Mouse (Mus musculus) embryonic facial prominence, embryonic 12.5 days (tissue): ENCODE data around the gene Asic1. TPM values are rescaled to one million over a fixed set of nuclear protein-coding genes. Genes with fewer than 3 reads are reported as not detected.

Experiments
- ATAC-seq: fragments of 200-750 bp; cut with Nextera tagmentation; 2 replicates; pipeline ENCODE4 v1.8.0; 2017; ENCODE audit not compliant: insufficient number of reproducible peaks, insufficient read depth, low FRiP score, low TSS enrichment
- H3K27ac ChIP-seq: fragments of 300-500 bp; sonication (generic); 2 replicates; pipeline ENCODE4 v1.5.1; 2016; ENCODE audit warnings: mild to moderate bottlenecking
- H3K27me3 ChIP-seq: fragments of 300-500 bp; sonication (generic); 2 replicates; pipeline ENCODE4 v1.6.1; 2016; ENCODE audit warnings: mild to moderate bottlenecking, moderate library complexity
- H3K36me3 ChIP-seq: fragments of 300-500 bp; sonication (generic); 2 replicates; pipeline ENCODE4 v1.6.1; 2016; ENCODE audit warnings: mild to moderate bottlenecking
- H3K4me1 ChIP-seq: fragments of 300-500 bp; sonication (generic); 2 replicates; pipeline ENCODE4 v1.6.1; 2016
- H3K4me2 ChIP-seq: fragments of 300-500 bp; sonication (generic); replicated peaks from 2 replicates; pipeline ENCODE4 v1.6.1; 2016; ENCODE audit warnings: mild to moderate bottlenecking, moderate library complexity
- H3K4me3 ChIP-seq: fragments of 300-500 bp; sonication (generic); 2 replicates; pipeline ENCODE4 v1.5.1; 2016; ENCODE audit warnings: mild to moderate bottlenecking
- H3K9ac ChIP-seq: fragments of 300-500 bp; sonication (generic); 2 replicates; pipeline ENCODE4 v1.6.1; 2016; ENCODE audit warnings: mild to moderate bottlenecking, moderate library complexity
- H3K9me3 ChIP-seq: fragments of 300-500 bp; sonication (generic); 2 replicates; pipeline ENCODE4 v1.6.1; 2016; ENCODE audit warnings: mild to moderate bottlenecking, moderate library complexity
- WGBS: fragments of 180-500 bp; shearing (Covaris S2); methylation state at CpG from one replicate; pipeline ENCODE4 v1.1.7; 2016; 5-methylcytosine and 5-hydroxymethylcytosine counted together
- polyA plus RNA-seq: library from polyadenylated mRNA; unstranded; fragments of >200 nt; fragmentation: Nextera tagmentation; extraction: Ambion mirVana; gene quantifications from 2 replicates; pipeline ENCODE4 v1.2.1, GENCODE M21; 2016

Asic1 gene
- 6.2 and 6.7 TPM in 2 replicates for polyA plus RNA-seq

DNA sequence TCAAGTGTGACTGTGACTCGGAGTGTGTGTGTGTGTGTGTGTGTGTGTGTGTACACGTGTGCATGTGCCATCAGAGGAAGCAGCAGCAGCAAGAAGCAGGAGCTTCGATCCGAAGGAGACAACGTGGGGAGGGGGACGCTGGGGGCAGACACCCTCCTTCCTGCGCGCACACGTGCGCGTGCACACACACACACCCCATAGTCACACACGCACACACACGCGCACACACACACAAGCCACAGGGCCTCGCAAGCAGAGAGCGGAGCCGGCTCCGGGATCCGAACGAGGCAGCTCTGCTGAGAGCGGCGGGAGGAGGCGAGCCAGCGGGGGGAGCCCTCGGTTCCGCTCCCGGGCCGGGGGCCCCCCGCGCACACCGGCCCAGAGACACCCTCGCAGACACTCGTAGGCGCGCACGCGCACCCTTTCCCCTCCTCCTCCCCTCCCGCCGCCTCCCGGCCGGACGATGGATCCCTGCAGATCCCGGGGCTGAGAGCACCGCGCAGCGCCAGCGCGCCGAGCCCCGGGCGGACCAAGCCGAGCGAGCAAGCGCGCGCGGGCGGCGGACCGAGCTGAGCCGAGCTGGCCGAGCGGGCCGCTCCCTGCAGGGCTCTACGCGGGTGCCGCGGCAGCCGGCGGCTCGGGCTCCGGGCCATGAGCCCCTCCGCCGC is at the start of gene Asic1:
Asic1 (plus strand) TSS at position 215 of the 668 bp plus-strand sequence.
- Histone ChIP-seq H3K9ac (peak within 1 kb of the TSS; percentile 70), H3K4me1 (peaks cover 8% of the 10 kb centered on the region; the same call in 1 of the 2 replicates), H3K27ac (no peak within 1 kb of the TSS), H3K36me3 (no peaks in the 10 kb centered on the region), H3K4me3 (peak within 1 kb of the TSS; percentile 59), H3K9me3 (no peaks in the 10 kb centered on the region), H3K27me3 (peaks cover 69% of the 10 kb centered on the region), H3K4me2 (peak within 1 kb of the TSS; percentile 98)
- WGBS = under 1% methylated on average over 48 of the region's 74 CpGs
- peak; percentile 50; the same call in 1 of the 2 replicates for ATAC-seq

DNA sequence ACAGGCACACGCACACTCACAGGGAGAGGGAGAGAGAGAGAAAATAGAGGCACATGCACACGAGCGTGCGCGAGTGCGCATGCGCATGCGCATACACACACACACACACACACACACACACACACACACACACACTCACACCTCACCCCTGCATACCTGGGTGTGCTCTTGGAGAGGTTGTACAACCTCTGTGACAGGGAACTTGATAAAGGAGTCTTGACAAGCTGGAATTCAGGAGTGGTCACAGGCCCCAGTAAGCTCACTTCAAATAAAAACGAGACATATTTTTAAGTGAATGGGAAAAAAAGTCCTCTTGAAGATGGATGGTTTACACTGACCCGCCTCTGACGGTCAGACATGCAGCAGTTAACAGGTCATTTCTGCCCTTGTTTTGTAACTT is 48.1 kb upstream of the Asic1 start:
- Histone ChIP-seq H3K4me2 (no peak overlapping the region), H3K9ac (no peak overlapping the region), H3K4me3 (no peak overlapping the region), H3K4me1 (no peaks in the 10 kb centered on the region), H3K36me3 (peaks cover 68% of the 10 kb centered on the region), H3K27me3 (no peaks in the 10 kb centered on the region), H3K9me3 (no peaks in the 10 kb centered on the region), H3K27ac (no peak overlapping the region)
- no peak for ATAC-seq
- 93% methylated on average over 11 of the region's 11 CpGs for WGBS

DNA sequence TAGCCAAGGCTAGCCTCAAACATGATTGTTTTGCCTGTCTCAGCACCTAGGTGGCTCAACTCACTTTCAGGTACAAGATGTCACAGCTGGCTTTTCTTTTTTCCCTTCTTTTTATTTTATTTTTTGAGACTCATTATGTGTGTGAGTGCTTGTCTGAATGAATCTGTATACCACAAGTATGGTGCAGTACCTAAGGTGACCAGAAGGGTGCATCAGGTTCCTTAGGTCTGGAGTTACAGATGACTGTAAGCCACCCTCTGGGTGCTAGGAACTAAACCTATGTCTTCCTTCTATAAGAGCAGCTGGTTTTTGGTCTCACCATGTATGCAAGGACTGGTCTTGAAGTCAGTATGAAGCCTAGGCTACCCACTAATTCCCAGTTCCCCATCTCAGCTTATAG is 38.5 kb upstream of the Asic1 start:
- Histone ChIP-seq H3K27me3 (no peaks in the 10 kb centered on the region), H3K4me1 (no peaks in the 10 kb centered on the region), H3K4me2 (no peak overlapping the region), H3K9ac (no peak overlapping the region), H3K27ac (no peak overlapping the region), H3K36me3 (peaks cover 87% of the 10 kb centered on the region), H3K9me3 (no peaks in the 10 kb centered on the region), H3K4me3 (no peak overlapping the region)
- no peak for ATAC-seq

DNA sequence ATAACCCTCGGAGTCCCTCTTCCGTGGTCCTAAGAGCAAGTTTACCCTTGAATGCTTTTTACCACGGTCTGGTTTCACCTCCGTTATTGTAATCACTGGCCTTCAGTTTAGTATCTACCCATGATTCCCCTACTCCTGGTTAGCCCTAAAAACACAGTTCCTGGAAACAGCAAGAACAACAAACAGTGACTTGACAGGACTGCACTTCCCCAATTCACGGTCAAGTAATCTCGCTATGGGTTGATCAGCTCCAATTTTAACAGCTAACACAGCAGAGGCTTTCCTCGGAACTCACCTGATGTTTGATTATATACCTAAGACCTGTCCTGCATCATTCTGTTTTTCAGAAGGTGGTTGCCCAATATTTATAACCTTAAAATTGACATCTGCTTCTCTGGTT is 35.5 kb upstream of the Asic1 start:
- H3K4me3 ChIP-seq = no peak overlapping the region
- WGBS = 90% methylated on average over 7 of the region's 7 CpGs
- no peaks in the 10 kb centered on the region for H3K27me3 ChIP-seq
- no peak overlapping the region for H3K27ac ChIP-seq
- no peak overlapping the region for H3K9ac ChIP-seq
- peaks cover 89% of the 10 kb centered on the region for H3K36me3 ChIP-seq
- no peak overlapping the region for H3K4me2 ChIP-seq
- no peaks in the 10 kb centered on the region for H3K4me1 ChIP-seq
- no peak for ATAC-seq
- H3K9me3 ChIP-seq = no peaks in the 10 kb centered on the region

DNA sequence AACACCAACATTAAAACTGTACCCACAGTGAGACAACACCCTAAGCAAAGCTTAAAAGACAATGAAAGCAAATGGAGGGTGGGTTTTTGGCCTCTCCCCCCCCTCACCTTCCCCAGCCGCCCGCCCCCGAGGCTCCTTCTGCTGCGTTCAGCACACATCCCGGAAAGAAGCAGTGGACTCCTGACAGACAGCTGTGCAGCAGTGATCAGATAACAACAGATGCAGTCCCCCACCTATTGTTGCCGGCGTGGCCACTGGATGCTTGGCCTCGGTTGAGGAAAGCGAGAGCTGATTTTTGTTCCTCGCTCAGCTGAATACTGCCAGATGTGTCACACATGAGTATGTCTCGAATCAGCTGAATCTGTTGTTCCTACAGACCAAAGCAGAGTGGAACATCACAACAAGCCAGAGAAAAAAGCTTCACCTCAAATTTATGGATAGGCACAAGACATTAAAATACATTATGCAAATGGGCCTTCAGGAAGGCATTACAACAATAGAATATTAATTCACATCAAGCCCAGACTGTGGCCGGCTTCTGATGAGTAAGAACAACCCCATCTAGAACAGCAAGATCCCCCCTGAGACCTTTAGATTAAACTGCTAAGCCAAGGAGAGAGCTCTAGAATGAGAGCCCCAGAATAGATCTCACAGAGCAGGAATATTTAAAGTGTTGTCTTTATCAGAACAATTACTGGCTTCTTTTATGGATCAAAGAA is 32.6 kb upstream of the Asic1 start:
- peaks cover 1% of the 10 kb centered on the region; the same call in 1 of the 2 replicates for H3K4me1 ChIP-seq

DNA sequence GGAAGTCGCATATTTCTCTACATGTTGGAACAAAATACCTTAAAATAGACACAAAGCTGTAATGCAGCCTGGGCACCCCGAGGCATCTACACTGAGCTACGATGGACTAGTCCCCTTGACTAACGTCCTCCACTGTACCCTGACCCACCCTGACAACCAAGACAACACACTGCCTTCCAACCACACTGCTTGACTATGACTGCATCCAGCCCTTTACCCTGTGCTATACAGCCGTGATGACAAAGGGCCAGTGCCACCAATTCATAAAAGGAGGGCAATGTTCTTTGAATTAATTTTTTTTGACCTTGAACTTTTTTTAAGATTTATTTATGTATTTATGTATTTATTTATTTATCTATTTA is 32.1 kb upstream of the Asic1 start:
- no peaks in the 10 kb centered on the region for H3K9me3 ChIP-seq
- H3K36me3 ChIP-seq = peaks cover 71% of the 10 kb centered on the region
- H3K4me2 ChIP-seq = no peak overlapping the region
- no peak overlapping the region for H3K9ac ChIP-seq
- 85% methylated on average over 5 of the region's 5 CpGs for WGBS
- ATAC-seq = no peak
- H3K27me3 ChIP-seq = no peaks in the 10 kb centered on the region
- H3K4me1 ChIP-seq = peaks cover 5% of the 10 kb centered on the region; the same call in 1 of the 2 replicates
- no peak overlapping the region for H3K4me3 ChIP-seq
- no peak overlapping the region for H3K27ac ChIP-seq

More for the DNA sequence above, 32.6 kb upstream of the Asic1 start:
- ATAC-seq = no peak
- Histone ChIP-seq H3K4me2 (no peak overlapping the region), H3K9ac (no peak overlapping the region), H3K27ac (peak overlapping the region; percentile 31; the same call in 1 of the 2 replicates), H3K4me3 (no peak overlapping the region), H3K27me3 (no peaks in the 10 kb centered on the region), H3K9me3 (no peaks in the 10 kb centered on the region), H3K36me3 (peaks cover 76% of the 10 kb centered on the region)
- WGBS = 78% methylated on average over 12 of the region's 12 CpGs

DNA sequence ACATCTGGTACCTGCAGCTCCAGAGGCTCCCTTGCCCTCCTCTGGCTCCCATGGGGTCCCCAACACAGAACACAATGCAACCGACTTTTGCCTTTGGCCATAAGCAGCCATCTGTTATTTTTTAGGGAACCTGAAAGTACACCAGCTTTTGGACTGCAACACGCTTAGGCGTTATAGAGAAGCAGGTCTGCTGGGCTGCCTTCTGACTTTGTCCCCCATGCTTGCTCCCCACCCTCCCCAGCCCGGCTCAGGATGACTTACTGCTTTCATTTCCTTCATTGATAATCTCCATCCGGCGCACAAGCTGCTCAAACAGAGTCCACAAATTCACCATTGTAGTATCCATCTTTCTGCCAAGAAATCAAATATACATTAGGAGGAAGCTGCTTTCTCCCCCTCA is 27.5 kb upstream of the Asic1 start:
- no peak overlapping the region for H3K4me2 ChIP-seq
- 68% methylated on average over 6 of the region's 6 CpGs for WGBS
- no peak overlapping the region for H3K9ac ChIP-seq
- H3K4me3 ChIP-seq = no peak overlapping the region
- peaks cover 33% of the 10 kb centered on the region for H3K36me3 ChIP-seq
- peak overlapping the region; percentile 11; the same call in 1 of the 2 replicates for H3K27ac ChIP-seq
- no peak for ATAC-seq
- H3K27me3 ChIP-seq = no peaks in the 10 kb centered on the region
- H3K9me3 ChIP-seq = no peaks in the 10 kb centered on the region
- H3K4me1 ChIP-seq = peaks cover 20% of the 10 kb centered on the region

DNA sequence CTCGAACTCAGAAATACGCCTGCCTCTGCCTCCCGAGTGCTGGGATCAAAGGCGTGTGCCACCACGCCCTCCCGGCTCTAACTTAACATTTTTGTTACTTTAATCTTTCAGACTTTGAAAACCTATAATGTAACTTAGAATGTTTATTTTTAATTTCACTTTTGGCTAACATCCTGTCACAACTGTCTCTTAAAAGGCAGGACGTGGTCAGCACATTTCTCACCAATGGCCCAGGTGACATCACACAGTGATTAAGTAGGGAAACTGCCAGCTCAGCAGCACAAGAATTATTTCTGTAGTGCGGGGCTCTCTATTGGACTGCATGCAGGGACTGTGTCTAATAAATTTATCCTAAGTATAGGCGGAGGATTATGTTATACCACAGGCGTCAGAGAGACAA is 26.3 kb upstream of the Asic1 start:
- ATAC-seq = no peak
- Histone ChIP-seq H3K4me2 (no peak overlapping the region), H3K4me3 (no peak overlapping the region), H3K9ac (no peak overlapping the region), H3K27ac (no peak overlapping the region), H3K9me3 (no peaks in the 10 kb centered on the region), H3K4me1 (peaks cover 30% of the 10 kb centered on the region), H3K27me3 (no peaks in the 10 kb centered on the region), H3K36me3 (peaks cover 23% of the 10 kb centered on the region)
- WGBS = 83% methylated on average over 10 of the region's 10 CpGs

DNA sequence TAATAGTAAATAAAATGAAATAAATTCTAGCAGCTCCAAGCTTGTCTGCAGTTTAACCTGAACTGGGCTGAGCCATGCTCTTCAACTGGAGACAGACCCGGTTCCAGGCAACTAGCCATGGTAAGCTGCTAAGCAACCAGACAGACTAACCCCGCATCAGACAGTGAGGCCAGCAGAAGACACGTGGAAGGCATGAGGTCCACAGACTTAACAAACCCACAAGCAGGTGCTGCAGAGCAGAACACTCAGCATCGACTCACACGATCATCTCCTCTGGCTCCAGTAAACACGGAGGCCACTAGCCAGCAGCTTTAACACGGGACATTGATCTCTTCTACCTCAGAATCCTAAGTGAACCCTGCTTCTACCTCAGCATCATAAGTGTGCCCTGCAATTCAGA is 25.4 kb upstream of the Asic1 start:
- Histone ChIP-seq H3K27ac (no peak overlapping the region), H3K4me3 (no peak overlapping the region), H3K9ac (no peak overlapping the region), H3K4me1 (peaks cover 39% of the 10 kb centered on the region), H3K27me3 (no peaks in the 10 kb centered on the region), H3K9me3 (no peaks in the 10 kb centered on the region), H3K36me3 (peaks cover 16% of the 10 kb centered on the region; the same call in 1 of the 2 replicates), H3K4me2 (no peak overlapping the region)
- ATAC-seq = no peak
- WGBS = 82% methylated on average over 7 of the region's 7 CpGs

DNA sequence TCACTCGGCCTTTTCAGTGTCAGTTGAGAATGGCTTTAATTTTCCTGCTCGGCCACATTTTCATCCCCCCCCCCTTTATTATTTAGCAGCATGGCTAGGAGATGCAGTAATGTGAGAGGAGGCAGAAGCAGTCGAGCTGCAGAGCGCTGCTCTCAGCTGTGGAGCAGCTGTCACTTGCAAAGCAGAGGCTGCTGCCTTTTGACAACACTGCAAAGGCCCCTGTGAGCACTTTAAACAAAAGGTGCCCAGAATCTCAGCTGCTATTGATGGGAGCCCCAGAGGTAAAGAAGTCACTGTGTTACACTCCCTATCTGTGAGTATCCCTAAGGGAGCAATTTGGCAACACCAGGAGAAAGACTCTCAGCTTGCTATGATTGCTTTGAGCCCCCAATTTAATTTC is 21.8 kb upstream of the Asic1 start:
- Histone ChIP-seq H3K9ac (no peak overlapping the region), H3K9me3 (no peaks in the 10 kb centered on the region), H3K36me3 (no peaks in the 10 kb centered on the region), H3K4me2 (peak overlapping the region; percentile 28), H3K27ac (peak overlapping the region; percentile 41; the same call in 1 of the 2 replicates), H3K27me3 (peaks cover 7% of the 10 kb centered on the region), H3K4me3 (no peak overlapping the region), H3K4me1 (peaks cover 45% of the 10 kb centered on the region)
- WGBS = 12% methylated on average over 4 of the region's 4 CpGs
- ATAC-seq = no peak

DNA sequence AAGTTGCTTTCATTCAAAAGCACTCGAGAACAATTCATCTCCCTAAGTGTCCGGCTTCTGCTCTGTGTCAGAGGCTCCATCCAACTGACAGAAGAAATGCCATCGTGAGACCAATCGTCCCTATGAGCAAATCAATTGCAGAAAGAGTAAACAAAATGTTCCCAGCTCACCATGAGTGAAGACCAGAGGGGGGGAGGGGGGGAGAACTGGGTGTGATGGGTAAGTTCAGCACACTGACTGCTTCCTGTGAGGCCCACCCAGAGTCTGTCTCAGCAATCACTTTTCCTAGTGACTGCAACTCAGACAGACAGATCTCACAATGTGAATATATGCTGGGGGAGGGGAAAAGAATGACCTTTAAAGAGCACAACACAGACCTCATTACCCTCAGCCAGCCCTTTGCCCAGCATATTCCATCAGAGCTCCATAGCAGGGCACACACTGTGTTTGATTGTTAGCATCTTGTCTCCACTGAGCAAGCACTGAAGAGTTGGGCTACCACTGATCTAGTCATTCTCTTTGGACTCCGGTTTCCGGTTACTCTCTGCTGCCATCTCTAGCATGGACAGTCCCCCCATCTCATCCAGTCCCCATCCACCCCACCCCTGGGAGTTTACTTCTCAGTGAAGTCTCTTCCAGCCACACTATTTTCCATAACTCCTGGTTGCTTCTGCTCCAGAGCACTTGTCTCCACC is 21.0 kb upstream of the Asic1 start:
- H3K36me3 ChIP-seq = no peaks in the 10 kb centered on the region
- no peak for ATAC-seq
- H3K4me2 ChIP-seq = peak overlapping the region; percentile 81
- H3K4me3 ChIP-seq = peak overlapping the region; percentile 14; the same call in 1 of the 2 replicates
- H3K9ac ChIP-seq = peak overlapping the region; percentile 81; the same call in 1 of the 2 replicates
- peaks cover 16% of the 10 kb centered on the region for H3K27me3 ChIP-seq
- 38% methylated on average over 6 of the region's 6 CpGs for WGBS
- no peaks in the 10 kb centered on the region for H3K9me3 ChIP-seq
- H3K4me1 ChIP-seq = peaks cover 54% of the 10 kb centered on the region
- H3K27ac ChIP-seq = no peak overlapping the region
